Mouse (Mus musculus): ENCODE measurements around the gene Bloc1s4. TPM values are rescaled to one million over a fixed set of nuclear protein-coding genes. Genes with fewer than 3 reads are reported as not detected.

Bloc1s4 gene
- polyA plus RNA-seq, 1 experiment from 2014 or later, result 25.5 TPM

- no peaks in the 10 kb centered on the region for H3K36me3 ChIP-seq
- no peaks in the 10 kb centered on the region for H3K9me3 ChIP-seq (replicated peaks)
- no peaks in the 10 kb centered on the region for H3K27me3 ChIP-seq (ENCODE audit: low read depth, poor library complexity, severe bottlenecking)
- H3K27ac ChIP-seq, result no peak overlapping the region
- no peak for DNase-seq (ENCODE audit: low spot score)
- 77% methylated on average over 9 of the region's 9 CpGs for WGBS
- no peak overlapping the region for H3K4me3 ChIP-seq
- no peaks in the 10 kb centered on the region for H3K4me1 ChIP-seq
These were observed 25.1 kb downstream of the Bloc1s4 start for GRCm38 (mm10) chr5:36723356-36723755.

GRCm38 (mm10) chr5:36722415-36722856 lies 26.0 kb downstream of the Bloc1s4 start:
- WGBS, result 78% methylated on average over 6 of the region's 6 CpGs
- no peak for DNase-seq (ENCODE audit: low spot score)
- Histone ChIP-seq H3K4me1 (no peaks in the 10 kb centered on the region), H3K9me3 (replicated peaks) (no peaks in the 10 kb centered on the region), H3K36me3 (no peaks in the 10 kb centered on the region), H3K4me3 (no peak overlapping the region), H3K27me3 (ENCODE audit: low read depth, poor library complexity, severe bottlenecking) (no peaks in the 10 kb centered on the region), H3K27ac (no peak overlapping the region)

DNA sequence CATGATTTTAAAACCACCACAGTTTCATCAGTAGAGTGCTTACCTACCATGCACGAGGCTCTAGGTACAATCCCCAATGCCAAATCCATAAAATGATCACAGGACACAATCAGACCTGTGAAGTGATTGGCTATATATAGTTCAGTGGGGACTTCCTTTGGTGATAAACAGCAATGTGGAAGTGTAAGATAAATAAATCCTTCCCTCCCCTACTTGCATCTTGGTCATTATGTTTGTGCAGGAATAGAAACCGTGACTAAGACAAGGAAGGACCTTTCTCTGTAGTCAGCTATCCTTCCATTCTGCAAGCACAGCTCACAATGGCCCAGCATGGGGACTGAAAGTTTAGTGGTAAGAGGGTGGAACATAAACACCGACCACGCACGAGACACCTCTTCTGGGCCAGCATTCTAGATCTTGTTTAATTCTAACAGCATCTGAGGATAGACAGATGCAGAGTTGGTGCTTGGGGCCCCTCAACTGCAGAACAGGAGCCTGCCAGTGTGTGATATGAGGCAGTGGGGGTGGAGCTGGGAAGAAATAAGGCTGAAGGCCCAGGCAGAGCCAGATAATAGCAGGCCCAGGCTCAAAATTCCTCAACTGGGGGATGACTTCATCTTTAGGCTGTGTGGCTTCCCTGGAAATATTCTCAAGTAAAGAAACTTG lies 27.6 kb downstream of the Bloc1s4 start:
- no peak overlapping the region for H3K4me3 ChIP-seq
- no peaks in the 10 kb centered on the region for H3K36me3 ChIP-seq
- 81% methylated on average over 5 of the region's 5 CpGs for WGBS
- H3K27ac ChIP-seq, result no peak overlapping the region
- H3K27me3 ChIP-seq (ENCODE audit: low read depth, poor library complexity, severe bottlenecking), result no peaks in the 10 kb centered on the region
- DNase-seq (ENCODE audit: low spot score), result no peak
- no peaks in the 10 kb centered on the region for H3K4me1 ChIP-seq
- no peaks in the 10 kb centered on the region for H3K9me3 ChIP-seq (replicated peaks)

- WGBS, result 86% methylated on average over 5 of the region's 5 CpGs
- Histone ChIP-seq H3K27ac (no peak overlapping the region), H3K4me1 (no peaks in the 10 kb centered on the region), H3K27me3 (ENCODE audit: low read depth, poor library complexity, severe bottlenecking) (no peaks in the 10 kb centered on the region), H3K36me3 (no peaks in the 10 kb centered on the region), H3K9me3 (replicated peaks) (no peaks in the 10 kb centered on the region), H3K4me3 (no peak overlapping the region)
- DNase-seq (ENCODE audit: low spot score), result no peak
These were observed 28.2 kb downstream of the Bloc1s4 start for GRCm38 (mm10) chr5:36720219-36720618.

DNA sequence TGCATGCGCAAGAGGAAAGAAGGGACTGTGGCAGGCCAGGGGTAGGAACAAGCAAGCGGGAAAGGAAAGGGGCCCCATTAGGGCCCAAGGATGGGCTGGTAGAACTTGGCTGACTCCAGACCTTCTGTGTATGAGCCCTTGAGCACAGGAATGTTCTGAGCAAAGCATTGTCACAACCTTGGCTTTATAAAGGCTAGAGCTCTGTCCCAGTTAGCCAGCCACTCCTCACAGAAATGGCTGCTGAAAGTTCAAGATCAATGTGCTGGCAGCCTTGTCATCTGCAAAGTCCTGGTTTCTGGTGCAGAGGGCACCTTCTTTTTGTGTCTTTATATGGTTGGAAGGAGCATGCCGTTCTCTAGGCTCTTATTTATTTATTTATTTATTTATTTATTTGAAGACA lies 28.8 kb downstream of the Bloc1s4 start:
- H3K27ac ChIP-seq, result no peak overlapping the region
- DNase-seq (ENCODE audit: low spot score), result no peak
- H3K4me1 ChIP-seq, result no peaks in the 10 kb centered on the region
- H3K27me3 ChIP-seq (ENCODE audit: low read depth, poor library complexity, severe bottlenecking), result no peaks in the 10 kb centered on the region
- H3K4me3 ChIP-seq, result no peak overlapping the region
- H3K36me3 ChIP-seq, result no peaks in the 10 kb centered on the region
- no peaks in the 10 kb centered on the region for H3K9me3 ChIP-seq (replicated peaks)
- WGBS, result 89% methylated on average over 3 of the region's 3 CpGs

- Histone ChIP-seq H3K36me3 (no peaks in the 10 kb centered on the region), H3K27me3 (ENCODE audit: low read depth, poor library complexity, severe bottlenecking) (no peaks in the 10 kb centered on the region), H3K4me3 (no peak overlapping the region), H3K4me1 (no peaks in the 10 kb centered on the region), H3K27ac (no peak overlapping the region), H3K9me3 (replicated peaks) (no peaks in the 10 kb centered on the region)
- no peak for DNase-seq (ENCODE audit: low spot score)
- 86% methylated on average over 5 of the region's 5 CpGs for WGBS
These were observed 29.3 kb downstream of the Bloc1s4 start for GRCm38 (mm10) chr5:36719135-36719534.

- no peak overlapping the region for H3K27ac ChIP-seq
These were observed 30.6 kb downstream of the Bloc1s4 start for GRCm38 (mm10) chr5:36717889-36718288.

DNA sequence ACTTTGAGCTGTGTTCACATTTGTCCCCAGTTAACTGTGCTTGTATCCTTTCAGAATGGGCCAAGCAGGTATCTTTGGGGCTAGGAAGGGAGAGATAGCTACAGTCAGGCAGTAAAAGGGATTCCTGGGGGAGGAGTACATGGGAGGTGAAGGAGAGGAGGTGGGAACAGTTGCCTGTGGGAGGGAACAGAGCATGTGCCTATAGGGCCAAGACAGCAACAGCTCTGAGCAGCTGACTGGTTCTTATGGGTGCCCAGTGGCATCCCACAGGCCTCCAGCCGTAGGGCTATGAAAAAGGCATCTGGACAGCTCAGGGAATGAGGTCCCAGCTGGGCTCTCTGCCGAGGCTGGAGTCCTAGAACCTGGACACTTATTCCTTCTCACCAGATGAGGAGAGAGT lies 31.6 kb downstream of the Bloc1s4 start:
- Histone ChIP-seq H3K4me3 (no peak overlapping the region), H3K27ac (no peak overlapping the region), H3K27me3 (ENCODE audit: low read depth, poor library complexity, severe bottlenecking) (peaks cover 10% of the 10 kb centered on the region; the same call in 1 of the 2 replicates), H3K9me3 (replicated peaks) (no peaks in the 10 kb centered on the region), H3K4me1 (peaks cover 15% of the 10 kb centered on the region), H3K36me3 (no peaks in the 10 kb centered on the region)
- 76% methylated on average over 2 of the region's 2 CpGs for WGBS
- DNase-seq (ENCODE audit: low spot score), result no peak

More at GRCm38 (mm10) chr5:36717889-36718288, 30.6 kb downstream of the Bloc1s4 start:
- DNase-seq (ENCODE audit: low spot score), result no peak
- Histone ChIP-seq H3K4me1 (peaks cover 8% of the 10 kb centered on the region), H3K9me3 (replicated peaks) (no peaks in the 10 kb centered on the region), H3K4me3 (no peak overlapping the region), H3K36me3 (no peaks in the 10 kb centered on the region), H3K27me3 (ENCODE audit: low read depth, poor library complexity, severe bottlenecking) (no peaks in the 10 kb centered on the region)
- WGBS, result 77% methylated on average over 3 of the region's 3 CpGs

- no peak for DNase-seq (ENCODE audit: low spot score)
- 80% methylated on average over 3 of the region's 3 CpGs for WGBS
- Histone ChIP-seq H3K9me3 (replicated peaks) (no peaks in the 10 kb centered on the region), H3K36me3 (no peaks in the 10 kb centered on the region), H3K4me1 (peaks cover 15% of the 10 kb centered on the region), H3K4me3 (no peak overlapping the region), H3K27me3 (ENCODE audit: low read depth, poor library complexity, severe bottlenecking) (peaks cover 18% of the 10 kb centered on the region; the same call in 1 of the 2 replicates), H3K27ac (no peak overlapping the region)
These were observed 33.6 kb downstream of the Bloc1s4 start for GRCm38 (mm10) chr5:36714832-36715231.

- peaks cover 18% of the 10 kb centered on the region; the same call in 1 of the 2 replicates for H3K27me3 ChIP-seq (ENCODE audit: low read depth, poor library complexity, severe bottlenecking)
- 82% methylated on average over 6 of the region's 6 CpGs for WGBS
- DNase-seq (ENCODE audit: low spot score), result no peak
These were observed 34.8 kb downstream of the Bloc1s4 start for GRCm38 (mm10) chr5:36713693-36714092.

DNA sequence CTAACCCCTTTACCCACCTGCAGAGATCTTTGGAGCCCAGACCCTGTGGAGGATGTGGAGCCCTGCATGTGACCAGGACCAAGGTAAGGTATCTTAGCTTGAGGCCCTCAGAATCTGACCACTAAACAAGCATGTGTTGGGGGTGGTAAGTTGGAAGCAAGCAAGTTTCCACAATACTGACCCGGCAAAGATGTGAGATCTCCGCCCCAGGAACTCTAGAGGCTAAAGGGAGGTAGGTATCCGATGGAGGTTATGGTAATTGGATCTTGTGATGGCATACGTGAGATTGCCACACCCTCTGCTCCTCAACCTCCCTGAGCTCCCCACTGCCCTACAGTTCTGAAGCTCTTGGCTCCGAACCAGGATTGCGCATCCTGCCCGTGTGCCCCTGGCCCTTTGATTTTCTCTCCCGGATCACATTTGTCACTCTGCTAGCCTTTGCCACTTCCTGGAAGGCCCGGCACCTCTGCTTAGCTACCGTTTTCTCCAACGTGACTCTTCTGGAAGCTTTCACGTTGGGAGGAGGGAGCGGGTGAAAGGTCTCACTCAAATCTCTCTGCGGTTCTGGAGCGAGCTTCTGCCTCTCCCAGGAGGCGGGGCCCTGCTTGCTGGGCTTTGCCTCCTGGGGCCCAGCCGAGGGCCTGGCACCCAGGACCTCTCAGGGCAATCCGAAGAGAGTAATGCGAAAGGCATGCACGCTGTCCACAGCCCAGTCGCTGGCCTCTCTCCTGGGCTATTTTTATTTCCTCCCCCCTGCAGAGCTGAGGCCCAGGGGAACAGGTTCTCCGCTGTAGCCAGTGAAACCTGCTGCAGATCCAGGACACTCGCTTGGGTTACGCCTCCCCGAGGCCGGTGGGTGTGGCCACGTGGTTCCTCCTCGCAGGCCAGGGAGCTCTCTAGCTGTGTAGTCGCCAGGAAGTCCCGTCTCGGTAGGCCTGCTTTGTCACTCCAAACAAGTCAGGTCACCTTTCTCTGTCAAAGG lies 35.6 kb downstream of the Bloc1s4 start:
- peak; percentile 72 for DNase-seq (ENCODE audit: low spot score)
- 5% methylated on average over 31 of the region's 31 CpGs for WGBS
- no peaks in the 10 kb centered on the region for H3K36me3 ChIP-seq
- peaks cover 18% of the 10 kb centered on the region; the same call in 1 of the 2 replicates for H3K27me3 ChIP-seq (ENCODE audit: low read depth, poor library complexity, severe bottlenecking)
- H3K4me3 ChIP-seq, result peak overlapping the region; percentile 51
- H3K9me3 ChIP-seq (replicated peaks), result no peaks in the 10 kb centered on the region
- H3K27ac ChIP-seq, result peak overlapping the region; percentile 58; the same call in 1 of the 2 replicates
- H3K4me1 ChIP-seq, result peaks cover 15% of the 10 kb centered on the region

More at GRCm38 (mm10) chr5:36713693-36714092, 34.8 kb downstream of the Bloc1s4 start:
- Histone ChIP-seq H3K4me1 (peaks cover 15% of the 10 kb centered on the region), H3K4me3 (no peak overlapping the region), H3K36me3 (no peaks in the 10 kb centered on the region), H3K9me3 (replicated peaks) (no peaks in the 10 kb centered on the region), H3K27ac (no peak overlapping the region)

DNA sequence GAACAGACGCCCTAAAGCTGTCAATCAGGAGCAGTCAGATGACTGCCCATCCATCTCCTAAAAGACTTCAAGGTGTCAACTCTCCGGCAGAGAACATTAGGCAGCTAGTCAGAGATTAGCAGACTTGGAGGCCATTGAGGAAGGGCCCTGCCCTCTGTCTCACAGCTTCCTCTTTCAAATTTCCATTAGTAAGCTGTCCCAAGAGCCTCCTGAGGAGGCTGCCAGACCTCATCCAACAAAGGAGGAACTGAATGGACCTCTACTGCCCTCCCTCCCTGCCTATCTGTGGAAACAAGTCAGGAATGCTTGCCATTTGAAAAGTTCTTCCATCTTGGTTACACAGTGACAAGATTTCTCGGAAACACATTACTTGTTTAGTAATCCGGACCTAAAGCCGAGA lies 36.6 kb downstream of the Bloc1s4 start:
- H3K36me3 ChIP-seq, result no peaks in the 10 kb centered on the region
- H3K27me3 ChIP-seq (ENCODE audit: low read depth, poor library complexity, severe bottlenecking), result peaks cover 18% of the 10 kb centered on the region; the same call in 1 of the 2 replicates
- peaks cover 15% of the 10 kb centered on the region for H3K4me1 ChIP-seq
- no peak overlapping the region for H3K27ac ChIP-seq
- no peaks in the 10 kb centered on the region for H3K9me3 ChIP-seq (replicated peaks)
- no peak for DNase-seq (ENCODE audit: low spot score)
- 54% methylated on average over 5 of the region's 5 CpGs for WGBS
- H3K4me3 ChIP-seq, result no peak overlapping the region

DNA sequence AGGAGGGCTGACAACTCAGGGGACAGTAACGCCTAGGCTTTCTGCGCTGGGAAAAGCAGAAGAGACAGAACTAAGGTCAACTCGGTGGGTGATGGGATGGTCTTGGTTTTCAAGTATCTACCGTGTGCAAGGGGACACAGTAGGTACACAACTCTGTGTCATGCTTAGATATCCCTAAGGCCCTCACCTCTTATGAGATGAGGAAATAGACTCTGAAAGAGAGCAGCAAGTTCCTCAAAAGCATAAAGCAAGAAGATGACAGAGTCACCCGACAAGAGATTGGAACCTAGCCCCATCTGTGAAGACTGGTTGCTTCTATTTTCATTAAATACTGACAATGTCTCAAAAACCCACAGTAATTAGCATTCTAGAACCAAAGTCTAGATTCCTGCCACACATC lies 42.7 kb downstream of the Bloc1s4 start:
- Histone ChIP-seq H3K27me3 (ENCODE audit: low read depth, poor library complexity, severe bottlenecking) (no peaks in the 10 kb centered on the region), H3K36me3 (no peaks in the 10 kb centered on the region), H3K4me3 (no peak overlapping the region), H3K4me1 (no peaks in the 10 kb centered on the region), H3K9me3 (replicated peaks) (no peaks in the 10 kb centered on the region), H3K27ac (no peak overlapping the region)
- WGBS, result 83% methylated on average over 5 of the region's 5 CpGs
- DNase-seq (ENCODE audit: low spot score), result no peak
